Mouse (Mus musculus) thymus, postnatal 14 days (tissue): ENCODE measurements around the gene Nhs.

Experiments
- DNase-seq: peaks from one replicate; pipeline ENCODE4 v3.0.0; 2021

The Nhs gene

GRCm38 (mm10) chrX:162017471-162017870 lies 142.1 kb downstream of the Nhs start:
- no peak for DNase-seq

GRCm38 (mm10) chrX:162012570-162012969 lies 147.0 kb downstream of the Nhs start:
- DNase-seq, result no peak

- no peak for DNase-seq
Observed at GRCm38 (mm10) chrX:162009876-162010275, 149.7 kb downstream of the Nhs start.

GRCm38 (mm10) chrX:162003818-162004217 lies 155.7 kb downstream of the Nhs start:
- no peak for DNase-seq

GRCm38 (mm10) chrX:161998876-161999275 lies 160.7 kb downstream of the Nhs start:
- no peak for DNase-seq

GRCm38 (mm10) chrX:161997170-161997795 lies 162.2 kb downstream of the Nhs start:
- DNase-seq, result no peak

- DNase-seq, result no peak
Observed at GRCm38 (mm10) chrX:161990171-161990570, 169.4 kb downstream of the Nhs start.

- no peak for DNase-seq
Observed at GRCm38 (mm10) chrX:161984961-161985360, 174.6 kb downstream of the Nhs start.

GRCm38 (mm10) chrX:161981399-161981798 lies 178.1 kb downstream of the Nhs start:
- no peak for DNase-seq

GRCm38 (mm10) chrX:161979946-161980345 lies 179.6 kb downstream of the Nhs start:
- DNase-seq, result no peak

GRCm38 (mm10) chrX:161977236-161977841 lies 182.2 kb downstream of the Nhs start:
- DNase-seq, result no peak

- no peak for DNase-seq
Observed at GRCm38 (mm10) chrX:161976376-161976775, 183.2 kb downstream of the Nhs start.

GRCm38 (mm10) chrX:161973572-161973971 lies 186.0 kb downstream of the Nhs start:
- no peak for DNase-seq

GRCm38 (mm10) chrX:161972723-161973122 lies 186.8 kb downstream of the Nhs start:
- no peak for DNase-seq

GRCm38 (mm10) chrX:161971961-161972502 lies 187.5 kb downstream of the Nhs start:
- DNase-seq, result no peak

GRCm38 (mm10) chrX:161971131-161971530 lies 188.4 kb downstream of the Nhs start:
- DNase-seq, result no peak

- no peak for DNase-seq
Observed at GRCm38 (mm10) chrX:161967692-161968091, 191.8 kb downstream of the Nhs start.

GRCm38 (mm10) chrX:161963372-161963771 lies 196.2 kb downstream of the Nhs start:
- no peak for DNase-seq

- no peak for DNase-seq
Observed at GRCm38 (mm10) chrX:161962855-161963254, 196.7 kb downstream of the Nhs start.

- no peak for DNase-seq
Observed at GRCm38 (mm10) chrX:161961756-161962155, 197.8 kb downstream of the Nhs start.

GRCm38 (mm10) chrX:161961176-161961575 lies 198.4 kb downstream of the Nhs start:
- no peak for DNase-seq

- DNase-seq, result no peak
Observed at GRCm38 (mm10) chrX:161952356-161952755, 207.2 kb downstream of the Nhs start.

GRCm38 (mm10) chrX:161943098-161943680 lies 216.3 kb downstream of the Nhs start:
- DNase-seq, result no peak

- no peak for DNase-seq
Observed at GRCm38 (mm10) chrX:161940696-161941095, 218.8 kb downstream of the Nhs start.
